Mouse (Mus musculus) lung, postnatal 0 days (tissue): ENCODE results near the gene Syt17. TPM values are rescaled to one million over a fixed set of nuclear protein-coding genes. Genes with fewer than 3 reads are reported as not detected.

Experiments
- ATAC-seq: fragments of 200-750 bp; cut with Nextera tagmentation; 2 replicates; pipeline ENCODE4 v1.8.0; 2017; ENCODE audit warnings: moderate library complexity
- DNase-seq: peaks from one replicate; pipeline ENCODE4 v3.0.0-alpha.2; 2016; ENCODE audit warnings: low spot score
- H3K27ac ChIP-seq: fragments of 300-500 bp; sonication (generic); 2 replicates; pipeline ENCODE4 v1.5.1; 2014; ENCODE audit warnings: antibody characterized with exemption, mild to moderate bottlenecking, low read length, mixed read lengths
- H3K27me3 ChIP-seq: fragments of 300-500 bp; sonication (generic); replicated peaks from 2 replicates; pipeline ENCODE4 v1.6.1; 2014; ENCODE audit warnings: low read length, mixed read lengths; ENCODE audit not compliant: insufficient read depth
- H3K36me3 ChIP-seq: fragments of 300-500 bp; sonication (generic); 2 replicates; pipeline ENCODE4 v1.6.1; 2014; ENCODE audit warnings: low read length, mixed read lengths; ENCODE audit not compliant: insufficient read depth
- H3K4me1 ChIP-seq: fragments of 300-500 bp; sonication (generic); 2 replicates; pipeline ENCODE4 v1.6.1; 2014; ENCODE audit warnings: antibody characterized with exemption, low read depth, low read length, mixed read lengths; ENCODE audit not compliant: insufficient read depth
- H3K4me2 ChIP-seq: fragments of 300-500 bp; sonication (generic); replicated peaks from 2 replicates; pipeline ENCODE4 v1.6.1; 2014; ENCODE audit warnings: low read depth, mild to moderate bottlenecking, low read length, moderate library complexity, mixed read lengths
- H3K4me3 ChIP-seq: fragments of 300-500 bp; sonication (generic); 2 replicates; pipeline ENCODE4 v1.5.1; 2014; ENCODE audit warnings: low read depth, low read length
- H3K9ac ChIP-seq: fragments of 300-500 bp; sonication (generic); replicated peaks from 2 replicates; pipeline ENCODE4 v1.6.1; 2014; ENCODE audit warnings: low read depth, mild to moderate bottlenecking
- H3K9me3 ChIP-seq: fragments of 300-500 bp; sonication (generic); 2 replicates; pipeline ENCODE4 v1.6.1; 2016; ENCODE audit warnings: low read length, mixed read lengths
- CTCF ChIP-seq: IDR thresholded peaks from 2 replicates; pipeline ENCODE4 v1.5.1; 2016; ENCODE audit warnings: antibody characterized with exemption, mild to moderate bottlenecking
- EP300 ChIP-seq: IDR thresholded peaks from 2 replicates; pipeline ENCODE4 v1.6.1; 2016; ENCODE audit warnings: antibody characterized with exemption, mild to moderate bottlenecking, control low read depth
- WGBS: fragments of 180-500 bp; shearing (Covaris S2); extraction: QIAGEN DNeasy Blood & Tissue Kit; methylation state at CpG from one replicate; pipeline ENCODE4 v1.1.7; 2014; 5-methylcytosine and 5-hydroxymethylcytosine counted together
- polyA plus RNA-seq: library from polyadenylated mRNA; unstranded; fragments of >200 nt; fragmentation: Nextera tagmentation; extraction: Ambion mirVana; gene quantifications from 2 replicates; pipeline ENCODE4 v1.2.1, GENCODE M21; 2015

Syt17 gene
- 4.3 and 4.4 TPM in 2 replicates for polyA plus RNA-seq

DNA sequence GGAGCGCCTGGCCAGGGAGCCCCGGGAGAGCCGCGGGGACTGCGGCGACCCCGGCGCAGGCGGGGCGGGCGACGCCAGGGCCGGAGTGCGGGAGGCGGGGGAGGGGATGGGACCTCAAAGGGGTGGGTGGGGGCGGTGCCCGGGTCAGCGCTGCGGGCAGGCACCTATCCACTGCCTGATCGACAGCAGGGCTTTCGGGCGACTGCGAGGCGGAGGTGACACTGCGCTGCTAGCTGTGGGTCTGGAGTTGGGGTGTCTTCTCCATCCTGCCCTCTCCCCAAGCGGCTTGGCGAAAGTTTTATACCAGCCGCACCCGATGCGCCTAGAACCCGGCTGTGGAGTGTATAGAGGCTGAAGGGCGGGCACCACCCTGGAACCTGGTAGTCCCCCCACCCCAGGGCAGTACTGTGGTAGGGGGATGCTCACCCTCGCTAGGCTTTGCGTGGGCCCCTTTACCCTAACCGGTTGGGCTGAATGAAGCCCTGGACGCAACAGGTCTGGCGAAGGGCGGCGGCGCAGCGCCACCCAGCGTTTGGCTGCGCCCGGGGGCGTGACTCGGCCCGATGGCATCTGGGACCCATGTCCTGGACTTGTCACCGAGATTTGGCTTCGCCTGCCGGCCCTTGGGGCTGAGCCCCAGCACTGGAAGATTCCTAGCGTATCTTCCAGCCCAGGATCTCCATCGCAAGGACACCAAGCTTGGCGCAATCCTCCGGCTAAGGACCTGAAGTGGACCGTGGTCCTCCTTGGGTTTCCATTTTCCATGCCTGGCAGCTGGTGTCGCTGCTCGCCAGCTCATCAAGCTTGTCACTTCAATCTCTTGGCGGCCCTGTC is at the start of gene Syt17:
Syt17 (minus strand) TSS at position 89 of the 834 bp plus-strand sequence.
- Histone ChIP-seq H3K9ac (peak within 1 kb of the TSS; percentile 62), H3K4me2 (peak within 1 kb of the TSS; percentile 84), H3K36me3 (no peaks in the 10 kb centered on the region), H3K27ac (peak within 1 kb of the TSS; percentile 20), H3K4me1 (peaks cover 2% of the 10 kb centered on the region; the same call in 1 of the 2 replicates), H3K4me3 (peak within 1 kb of the TSS; percentile 48), H3K9me3 (no peaks in the 10 kb centered on the region), H3K27me3 (peaks cover 5% of the 10 kb centered on the region; the same call in 1 of the 2 replicates)
- DNase-seq = peak; percentile 88
- peak; percentile 79 for TF ChIP-seq CTCF
- no peak for TF ChIP-seq EP300
- WGBS = under 1% methylated on average over 54 of the region's 58 CpGs
- peak; percentile 70 for ATAC-seq

GRCm38 (mm10) chr7:118494892-118495579 is 47.0 kb upstream of the Syt17 start:
- Histone ChIP-seq H3K9ac (no peak overlapping the region), H3K27ac (peak overlapping the region; percentile 57; the same call in 1 of the 2 replicates), H3K4me1 (peaks cover 8% of the 10 kb centered on the region; the same call in 1 of the 2 replicates), H3K4me2 (no peak overlapping the region), H3K27me3 (no peaks in the 10 kb centered on the region), H3K4me3 (no peak overlapping the region), H3K36me3 (no peaks in the 10 kb centered on the region), H3K9me3 (no peaks in the 10 kb centered on the region)
- WGBS = 63% methylated on average over 4 of the region's 4 CpGs
- TF ChIP-seq EP300 (0 out of 2 replicates have a peak, but pooled peaks have one; percentile 17), CTCF (no peak)
- DNase-seq = peak; percentile 30
- no peak for ATAC-seq

- H3K4me3 ChIP-seq = no peak overlapping the region
- peak overlapping the region; percentile 57 for H3K27ac ChIP-seq
- no peaks in the 10 kb centered on the region for H3K27me3 ChIP-seq
- ATAC-seq (peak; percentile 47), DNase-seq (peak; percentile 77)
- 57% methylated on average over 9 of the region's 9 CpGs for WGBS
- H3K4me1 ChIP-seq = peaks cover 14% of the 10 kb centered on the region
- H3K9ac ChIP-seq = no peak overlapping the region
- peak; percentile 71 for TF ChIP-seq EP300
- TF ChIP-seq CTCF = no peak
- no peaks in the 10 kb centered on the region for H3K9me3 ChIP-seq
- no peak overlapping the region for H3K4me2 ChIP-seq
- H3K36me3 ChIP-seq = no peaks in the 10 kb centered on the region; the same call in 1 of the 2 replicates
Observed at GRCm38 (mm10) chr7:118493892-118494291, 45.9 kb upstream of the Syt17 start.

- Histone ChIP-seq H3K9me3 (no peaks in the 10 kb centered on the region), H3K4me2 (peak within 1 kb of the TSS; percentile 83), H3K27me3 (no peaks in the 10 kb centered on the region), H3K27ac (peak within 1 kb of the TSS; percentile 97), H3K4me1 (peaks cover 27% of the 10 kb centered on the region), H3K9ac (peak within 1 kb of the TSS; percentile 99), H3K36me3 (no peaks in the 10 kb centered on the region; the same call in 1 of the 2 replicates), H3K4me3 (peak within 1 kb of the TSS; percentile 70)
- TF ChIP-seq CTCF = peak; percentile 36
- peak; percentile 60 for TF ChIP-seq EP300
- DNase-seq (peak; percentile 95), ATAC-seq (peak; percentile 87)
- under 1% methylated on average over 53 of the region's 55 CpGs for WGBS
Observed at GRCm38 (mm10) chr7:118491431-118492147, 43.6 kb upstream of the Syt17 start, which contains the start of gene Itpripl2. Itpripl2 (minus strand) TSS chr7:118491975.

GRCm38 (mm10) chr7:118490666-118491430 is 42.8 kb upstream of the Syt17 start:
- no peak for TF ChIP-seq EP300
- TF ChIP-seq CTCF = peak; percentile 68
- H3K9ac ChIP-seq = peak overlapping the region; percentile 99
- DNase-seq (peak; percentile 68), ATAC-seq (peak; percentile 4; the same call in 1 of the 2 replicates)
- no peaks in the 10 kb centered on the region for H3K27me3 ChIP-seq
- H3K9me3 ChIP-seq = no peaks in the 10 kb centered on the region
- WGBS = 6% methylated on average over 62 of the region's 67 CpGs
- no peaks in the 10 kb centered on the region; the same call in 1 of the 2 replicates for H3K36me3 ChIP-seq
- peak overlapping the region; percentile 83 for H3K4me2 ChIP-seq
- peaks cover 27% of the 10 kb centered on the region for H3K4me1 ChIP-seq
- peak overlapping the region; percentile 70 for H3K4me3 ChIP-seq
- peak overlapping the region; percentile 97 for H3K27ac ChIP-seq
